Mouse (Mus musculus) liver, adult 2 months (tissue): ENCODE data around the gene Proser2. TPM values are rescaled to one million over a fixed set of nuclear protein-coding genes. Genes with fewer than 3 reads are reported as not detected.
A peak's percentile ranks its signal among the peaks of the same experiment; 100 is the strongest.

Experiments used
- DNase-seq: peaks from one replicate; pipeline ENCODE4 v3.0.0-alpha.2; 2011; ENCODE audit warnings: low read depth, low spot score; ENCODE audit errors: extremely low read depth
- H3K27ac ChIP-seq: fragments of 200-500 bp; replicated peaks from 2 replicates; pipeline ENCODE4 v1.5.1; 2012; ENCODE audit warnings: low read depth, mild to moderate bottlenecking, control low read depth, inconsistent platforms, low read length; ENCODE audit not compliant: insufficient read depth
- H3K27me3 ChIP-seq: fragments of 200-500 bp; 2 replicates; pipeline ENCODE4 v1.6.1; 2012; ENCODE audit warnings: mild to moderate bottlenecking, moderate library complexity, low read length, inconsistent platforms; ENCODE audit not compliant: control insufficient read depth, insufficient read depth
- H3K36me3 ChIP-seq: fragments of 200-500 bp; 2 replicates; pipeline ENCODE4 v1.6.1; 2012; ENCODE audit warnings: low read length, inconsistent platforms; ENCODE audit not compliant: control insufficient read depth, insufficient read depth
- H3K4me1 ChIP-seq: fragments of 200-500 bp; 2 replicates; pipeline ENCODE4 v1.6.1; 2011; ENCODE audit warnings: low read length; ENCODE audit not compliant: control insufficient read depth, insufficient read depth
- H3K4me3 ChIP-seq: fragments of 200-500 bp; 2 replicates; pipeline ENCODE4 v1.5.1; 2011; ENCODE audit warnings: low read depth, mild to moderate bottlenecking, control low read depth, low read length, moderate library complexity; ENCODE audit not compliant: insufficient read depth
- H3K79me2 ChIP-seq: fragments of 200-500 bp; 2 replicates; pipeline ENCODE4 v1.6.1; 2012; ENCODE audit warnings: inconsistent platforms, mild to moderate bottlenecking, low read length, moderate library complexity; ENCODE audit not compliant: control insufficient read depth, insufficient read depth
- H3K9ac ChIP-seq: fragments of 200-500 bp; 2 replicates; pipeline ENCODE4 v1.6.1; 2012; ENCODE audit warnings: low read depth, mild to moderate bottlenecking, control low read depth, inconsistent platforms, low read length
- CTCF ChIP-seq: fragments of 200-500 bp; IDR thresholded peaks from 2 replicates; pipeline ENCODE4 v1.5.1; 2011; ENCODE audit warnings: low read depth, low read length, control low read depth
- POLR2A ChIP-seq: fragments of 200-500 bp; IDR thresholded peaks from 2 replicates; pipeline ENCODE4 v1.6.1; 2011; ENCODE audit warnings: low read length, control low read depth; ENCODE audit not compliant: insufficient read depth; ENCODE audit errors: extremely low read depth
- WGBS: fragments of 180-500 bp; shearing (Covaris S2); methylation state at CpG from one replicate; pipeline ENCODE4 v1.1.7; 2018; 5-methylcytosine and 5-hydroxymethylcytosine counted together
- polyA plus RNA-seq: library from polyadenylated mRNA; depleted of rRNA; stranded (reverse); fragments of >200 nt; gene quantifications from 2 replicates; pipeline ENCODE4 v1.2.3, GENCODE M21; 2012
- total RNA-seq: library from RNA; depleted of rRNA; stranded (reverse); fragments of >200 nt; gene quantifications from 2 replicates; pipeline ENCODE4 v1.2.3, GENCODE M21; 2014

Gene Proser2
- total and polyA plus RNA-seq, 2 experiments: 8.9 to 20.0 TPM

DNA sequence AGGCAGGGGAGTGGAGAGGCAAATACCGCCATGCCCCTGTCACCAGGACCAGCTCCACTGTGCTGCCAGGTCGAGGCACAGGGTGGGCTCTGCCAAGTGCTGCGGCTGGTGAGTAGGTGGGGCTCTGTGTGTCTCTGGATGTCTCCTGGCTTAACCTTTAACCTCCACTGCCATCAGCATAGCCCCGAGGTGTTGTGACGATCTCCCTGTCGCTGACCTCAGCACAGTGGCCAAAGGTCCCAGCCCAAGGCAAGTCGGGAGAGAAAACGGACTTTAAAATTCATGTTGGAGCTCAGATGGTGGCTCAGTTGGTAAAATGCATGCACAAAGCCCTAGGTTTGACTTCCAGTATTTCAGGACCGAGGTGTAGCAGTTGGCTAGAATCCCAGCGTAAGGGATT, 15.6 kb upstream of the Proser2 start:
- Histone ChIP-seq H3K4me3 (no peak overlapping the region), H3K79me2 (no peaks in the 10 kb centered on the region), H3K27me3 (no peaks in the 10 kb centered on the region), H3K36me3 (no peaks in the 10 kb centered on the region), H3K9ac (no peak overlapping the region), H3K27ac (no peak overlapping the region), H3K4me1 (no peaks in the 10 kb centered on the region)
- TF ChIP-seq POLR2A: no peak
- no peak for TF ChIP-seq CTCF
- 41% methylated on average over 10 of the region's 10 CpGs for WGBS
- DNase-seq: peak; percentile 43

DNA sequence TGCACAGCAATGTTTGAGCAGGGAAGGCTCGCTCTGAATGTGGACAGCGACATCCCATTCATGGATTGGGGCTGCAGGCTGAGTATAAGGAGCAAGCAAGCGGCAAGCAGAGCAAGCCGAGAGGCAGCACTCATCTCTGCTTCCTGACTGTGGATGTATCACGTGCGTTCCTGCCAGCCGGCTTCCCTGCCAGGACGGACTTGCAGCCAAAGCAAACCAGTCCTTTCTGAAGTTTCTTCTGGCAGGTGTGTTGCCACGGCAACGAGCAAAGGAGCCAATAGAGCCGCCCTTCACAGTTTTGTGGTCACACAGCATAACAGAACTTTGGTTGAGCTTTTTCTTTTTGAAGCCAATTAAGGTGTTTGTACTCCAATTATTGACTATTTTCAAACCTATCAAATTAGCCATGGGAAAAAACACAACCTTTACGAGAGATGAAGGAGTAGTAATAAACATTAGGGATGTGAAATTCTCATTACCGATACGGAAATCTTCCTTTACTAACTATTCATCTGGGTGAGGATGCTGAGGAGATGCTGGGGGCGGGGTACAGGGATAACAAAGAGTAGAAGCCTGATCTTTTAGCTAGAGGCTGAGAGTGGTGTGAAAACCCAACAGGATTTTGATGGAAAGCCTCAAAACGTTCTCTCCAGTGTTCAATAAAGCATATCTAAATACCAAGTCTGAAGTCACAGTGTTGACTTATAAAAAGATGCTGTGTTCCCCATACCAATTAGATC, 13.1 kb upstream of the Proser2 start:
- peak; percentile 88 for DNase-seq
- Histone ChIP-seq H3K27ac (no peak overlapping the region), H3K79me2 (no peaks in the 10 kb centered on the region), H3K36me3 (no peaks in the 10 kb centered on the region), H3K27me3 (no peaks in the 10 kb centered on the region), H3K4me3 (no peak overlapping the region), H3K4me1 (no peaks in the 10 kb centered on the region), H3K9ac (no peak overlapping the region)
- WGBS: 46% methylated on average over 16 of the region's 16 CpGs
- TF ChIP-seq POLR2A (no peak), CTCF (no peak)

DNA sequence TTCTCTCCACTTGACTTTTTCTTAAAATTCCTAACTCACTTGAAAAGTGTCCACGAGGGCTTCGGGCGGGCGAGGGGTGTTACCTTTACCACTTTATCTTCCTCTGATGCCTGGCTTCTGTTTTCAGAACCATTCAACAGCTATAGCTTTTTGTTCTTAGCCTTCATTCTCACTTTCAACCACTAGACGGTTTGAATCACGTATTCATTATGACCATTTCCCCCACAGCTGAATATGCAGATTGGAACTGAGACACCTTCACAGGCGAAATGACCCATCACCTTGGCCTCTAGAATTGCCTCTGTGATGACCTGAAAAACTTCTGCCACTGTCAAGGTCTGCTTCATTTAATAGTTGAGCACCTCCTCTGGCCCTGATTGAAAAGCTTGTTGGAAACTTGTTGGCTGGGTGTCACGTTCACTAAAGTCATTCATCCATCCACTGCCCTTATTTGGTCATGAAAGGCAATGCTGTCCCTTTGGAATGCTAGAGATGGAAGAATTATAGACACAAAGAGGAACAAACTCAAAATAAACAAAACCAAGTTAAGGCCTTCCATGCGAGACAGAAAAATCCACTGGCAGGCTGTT, 10.7 kb upstream of the Proser2 start:
- Histone ChIP-seq H3K4me1 (no peaks in the 10 kb centered on the region), H3K36me3 (no peaks in the 10 kb centered on the region), H3K27ac (no peak overlapping the region), H3K79me2 (no peaks in the 10 kb centered on the region), H3K4me3 (no peak overlapping the region), H3K9ac (no peak overlapping the region), H3K27me3 (no peaks in the 10 kb centered on the region)
- 93% methylated on average over 9 of the region's 9 CpGs for WGBS
- no peak for TF ChIP-seq CTCF
- no peak for TF ChIP-seq POLR2A
- no peak for DNase-seq

DNA sequence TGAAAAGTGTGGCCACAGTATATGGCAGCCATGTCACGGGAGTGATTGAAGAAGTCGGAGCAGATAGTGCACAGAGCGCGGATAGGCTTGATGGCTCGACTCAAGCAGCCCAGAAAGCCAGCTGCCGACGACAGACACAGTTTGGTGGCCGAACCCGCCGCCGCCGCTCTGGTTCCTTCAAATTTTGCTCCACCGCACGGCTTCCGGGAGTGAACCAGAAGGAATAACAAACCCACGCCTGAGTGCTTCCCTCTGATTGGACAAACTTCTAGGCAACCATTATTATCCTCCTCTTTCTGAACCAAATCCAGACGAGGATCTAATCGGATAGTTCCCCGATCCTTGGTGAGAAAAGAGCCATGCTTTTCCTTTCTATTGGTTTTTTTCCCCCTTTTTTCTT, 3.9 kb upstream of the Proser2 start:
- no peaks in the 10 kb centered on the region for H3K27me3 ChIP-seq
- DNase-seq: no peak
- H3K27ac ChIP-seq: no peak overlapping the region
- H3K9ac ChIP-seq: no peak overlapping the region
- no peaks in the 10 kb centered on the region for H3K79me2 ChIP-seq
- TF ChIP-seq POLR2A (no peak), CTCF (no peak)
- no peak overlapping the region for H3K4me3 ChIP-seq
- H3K4me1 ChIP-seq: no peaks in the 10 kb centered on the region
- WGBS: 95% methylated on average over 19 of the region's 19 CpGs
- H3K36me3 ChIP-seq: no peaks in the 10 kb centered on the region

DNA sequence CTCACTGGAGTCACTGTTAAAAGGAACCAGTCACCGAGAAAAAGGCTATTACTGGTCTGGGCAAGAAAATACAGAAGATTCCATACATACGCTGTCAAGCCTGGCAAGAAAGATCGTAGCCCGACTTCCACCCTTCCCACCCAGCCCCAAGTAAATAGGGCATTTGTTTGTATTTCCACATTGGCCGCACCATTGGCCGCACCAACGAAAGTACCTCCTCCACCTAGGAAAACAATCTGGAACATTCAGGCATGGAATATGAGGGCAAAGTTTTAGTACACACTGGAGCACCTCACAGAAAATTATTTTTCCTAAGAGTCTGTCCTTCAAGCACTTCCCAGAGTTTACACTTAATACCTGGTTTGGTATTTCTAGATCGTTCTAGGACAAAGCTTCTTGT, 1.1 kb downstream of the Proser2 start:
- Histone ChIP-seq H3K27me3 (no peaks in the 10 kb centered on the region), H3K27ac (peak overlapping the region; percentile 93), H3K36me3 (no peaks in the 10 kb centered on the region), H3K4me3 (peak overlapping the region; percentile 96), H3K79me2 (peaks cover 26% of the 10 kb centered on the region; the same call in 1 of the 2 replicates), H3K4me1 (peaks cover 24% of the 10 kb centered on the region), H3K9ac (no peak overlapping the region)
- 13% methylated on average over 8 of the region's 8 CpGs for WGBS
- no peak for TF ChIP-seq CTCF
- TF ChIP-seq POLR2A: no peak
- peak; percentile 96 for DNase-seq
